Mouse (Mus musculus): ENCODE data around the gene Phlpp1. TPM values are rescaled to one million over a fixed set of nuclear protein-coding genes. Genes with fewer than 3 reads are reported as not detected.

Gene Phlpp1
- total and polyA plus RNA-seq, 3 experiments = 5.0 to 9.4 TPM; not detected in 1

DNA sequence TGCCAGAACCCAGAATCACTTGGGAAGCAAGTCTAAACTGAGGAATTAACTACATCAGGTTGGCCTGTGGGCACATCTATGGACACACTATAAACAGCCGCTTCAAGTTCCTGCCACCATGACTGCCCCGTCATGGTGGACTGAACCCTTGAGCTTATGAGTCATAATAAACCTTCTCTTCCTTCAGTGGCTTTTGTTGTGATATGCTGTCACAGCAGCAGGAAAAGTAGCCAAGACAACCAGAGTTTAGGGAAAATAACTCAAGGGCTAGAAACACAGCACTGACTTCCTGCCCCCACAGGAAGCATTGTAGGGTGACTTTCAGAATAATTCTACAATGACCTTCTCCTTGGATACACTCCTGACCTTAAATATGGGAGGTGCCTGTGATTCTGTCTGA lies 27.0 kb upstream of the Phlpp1 start:
- no peak overlapping the region for H3K4me3 ChIP-seq (ENCODE audit: control insufficient read depth in 1 of 2, insufficient read depth in 1 of 2, low read depth in 2 of 2, low read length in 2 of 2)
- no peak for DNase-seq (ENCODE audit: low read depth, low spot score)
- no peaks in the 10 kb centered on the region for H3K79me2 ChIP-seq (ENCODE audit: control insufficient read depth, insufficient read depth, low read length, poor library complexity)
- no peaks in the 10 kb centered on the region for H3K4me1 ChIP-seq (ENCODE audit: control insufficient read depth in 1 of 2, insufficient read depth in 2 of 2, low read length in 2 of 2)
- no peaks in the 10 kb centered on the region for H3K9me3 ChIP-seq (replicated peaks; ENCODE audit: insufficient read depth, low read length)
- no peak overlapping the region for H3K27ac ChIP-seq (ENCODE audit: control insufficient read depth, low read depth, low read length)
- H3K27me3 ChIP-seq (ENCODE audit: control insufficient read depth in 1 of 2, insufficient read depth in 2 of 2, low read length in 2 of 2) = no peaks in the 10 kb centered on the region
- TF ChIP-seq USF1 (IDR thresholded peaks at IDR 0.05; ENCODE audit: low read depth, low read length) = no peak
- TF ChIP-seq EP300 (IDR thresholded peaks at IDR 0.05; ENCODE audit: low read depth in 1 of 2, low read length in 2 of 2) = no peak
- no peak for TF ChIP-seq CTCF (IDR thresholded peaks at IDR 0.05 in 2 of 3, conservative IDR thresholded peaks at IDR 0.05 in 1 of 3; ENCODE audit: control insufficient read depth in 1 of 3, insufficient read depth in 1 of 3, low read depth in 2 of 3, low read length in 3 of 3, poor library complexity in 1 of 3, severe bottlenecking in 1 of 3)
- no peak for TF ChIP-seq ZC3H11A (IDR thresholded peaks at IDR 0.05; ENCODE audit: low read depth, low read length)
- no peak for TF ChIP-seq TAL1 (IDR thresholded peaks at IDR 0.05; ENCODE audit: low read length)
- no peak for TF ChIP-seq TBP (IDR thresholded peaks at IDR 0.05; ENCODE audit: low read depth, low read length)
- no peak for TF ChIP-seq ETS1 (IDR thresholded peaks at IDR 0.05; ENCODE audit: low read depth, low read length)
- TF ChIP-seq JUND (IDR thresholded peaks at IDR 0.05; ENCODE audit: low read depth, low read length) = no peak
- TF ChIP-seq ZMIZ1 (IDR thresholded peaks at IDR 0.05; ENCODE audit: low read depth, low read length) = no peak
- no peak for TF ChIP-seq SMC3 (IDR thresholded peaks at IDR 0.05; ENCODE audit: low read depth, low read length)
- no peak for TF ChIP-seq GABPA (IDR thresholded peaks at IDR 0.05; ENCODE audit: low read depth, low read length)
- no peak for TF ChIP-seq GATA1 (IDR thresholded peaks at IDR 0.05; ENCODE audit: low read depth, low read length)
- TF ChIP-seq MAX (IDR thresholded peaks at IDR 0.05; ENCODE audit: low read length) = no peak
- TF ChIP-seq BHLHE40 (IDR thresholded peaks at IDR 0.05; ENCODE audit: borderline replicate concordance, low read depth, low read length) = no peak
- TF ChIP-seq MYC (IDR thresholded peaks at IDR 0.05; ENCODE audit: low read depth, low read length) = no peak
- TF ChIP-seq NELFE (IDR thresholded peaks at IDR 0.05; ENCODE audit: low read depth, low read length) = no peak
- no peak for TF ChIP-seq MEF2A (IDR thresholded peaks at IDR 0.05; ENCODE audit: extremely low read depth, insufficient replicate concordance, low read depth, low read length, poor library complexity, severe bottlenecking)
- TF ChIP-seq MYB (IDR thresholded peaks at IDR 0.05; ENCODE audit: low read depth, low read length) = no peak
- TF ChIP-seq ELF1 (IDR thresholded peaks at IDR 0.05; ENCODE audit: low read depth, low read length) = no peak
- TF ChIP-seq POLR2AphosphoS5 (IDR thresholded peaks at IDR 0.05; ENCODE audit: borderline replicate concordance, low read depth, low read length) = no peak
- H3K9ac ChIP-seq (ENCODE audit: control insufficient read depth, low read depth, low read length, poor library complexity, severe bottlenecking) = no peak overlapping the region
- H3K36me3 ChIP-seq (ENCODE audit: control insufficient read depth in 1 of 2, insufficient read depth in 2 of 2, low read length in 2 of 2) = no peaks in the 10 kb centered on the region

DNA sequence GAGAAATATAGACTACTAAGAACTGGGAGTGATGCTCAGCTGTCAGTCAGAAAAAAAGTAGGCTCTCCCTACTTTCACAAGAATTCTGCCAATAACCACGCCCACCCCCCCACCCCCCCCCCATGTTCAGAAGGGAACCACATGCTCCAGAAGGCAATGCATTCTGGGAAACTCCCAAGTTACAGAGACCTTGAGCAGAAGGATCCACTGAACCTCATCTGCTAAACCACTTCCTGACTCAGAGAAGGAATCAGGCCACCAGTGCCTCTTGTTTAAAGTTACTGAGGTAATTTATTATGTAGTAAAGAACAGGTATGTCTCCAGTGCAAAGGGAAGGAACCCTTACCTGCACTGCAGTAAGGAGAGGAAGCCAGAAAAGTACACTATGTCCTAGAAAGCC lies 26.5 kb upstream of the Phlpp1 start:
- Histone ChIP-seq H3K4me3 (ENCODE audit: control insufficient read depth in 1 of 2, insufficient read depth in 1 of 2, low read depth in 2 of 2, low read length in 2 of 2) (no peak overlapping the region), H3K27me3 (ENCODE audit: control insufficient read depth in 1 of 2, insufficient read depth in 2 of 2, low read length in 2 of 2) (no peaks in the 10 kb centered on the region), H3K27ac (ENCODE audit: control insufficient read depth, low read depth, low read length) (no peak overlapping the region), H3K4me1 (ENCODE audit: control insufficient read depth in 1 of 2, insufficient read depth in 2 of 2, low read length in 2 of 2) (no peaks in the 10 kb centered on the region), H3K79me2 (ENCODE audit: control insufficient read depth, insufficient read depth, low read length, poor library complexity) (no peaks in the 10 kb centered on the region), H3K9ac (ENCODE audit: control insufficient read depth, low read depth, low read length, poor library complexity, severe bottlenecking) (no peak overlapping the region), H3K36me3 (ENCODE audit: control insufficient read depth in 1 of 2, insufficient read depth in 2 of 2, low read length in 2 of 2) (no peaks in the 10 kb centered on the region), H3K9me3 (replicated peaks; ENCODE audit: insufficient read depth, low read length) (no peaks in the 10 kb centered on the region)
- TF ChIP-seq TCF12 (IDR thresholded peaks at IDR 0.05; ENCODE audit: low read depth, low read length) (no peak), TBP (IDR thresholded peaks at IDR 0.05; ENCODE audit: low read depth, low read length) (no peak), ELF1 (IDR thresholded peaks at IDR 0.05; ENCODE audit: low read depth, low read length) (no peak), POLR2AphosphoS5 (IDR thresholded peaks at IDR 0.05; ENCODE audit: borderline replicate concordance, low read depth, low read length) (no peak), CHD2 (IDR thresholded peaks at IDR 0.05; ENCODE audit: low read length) (no peak), SIN3A (IDR thresholded peaks at IDR 0.05; ENCODE audit: low read length) (no peak), MAZ (IDR thresholded peaks at IDR 0.05; ENCODE audit: low read depth, low read length) (no peak), MYC (IDR thresholded peaks at IDR 0.05; ENCODE audit: low read depth, low read length) (no peak), ZC3H11A (IDR thresholded peaks at IDR 0.05; ENCODE audit: low read depth, low read length) (no peak), SMC3 (IDR thresholded peaks at IDR 0.05; ENCODE audit: low read depth, low read length) (no peak), CTCF (IDR thresholded peaks at IDR 0.05 in 2 of 3, conservative IDR thresholded peaks at IDR 0.05 in 1 of 3; ENCODE audit: control insufficient read depth in 1 of 3, insufficient read depth in 1 of 3, low read depth in 2 of 3, low read length in 3 of 3, poor library complexity in 1 of 3, severe bottlenecking in 1 of 3) (no peak), MAX (IDR thresholded peaks at IDR 0.05; ENCODE audit: low read length) (no peak)
- no peak for DNase-seq (ENCODE audit: low read depth, low spot score)

Data from MEL (cell line).